Mouse (Mus musculus) kidney, adult 10 weeks (tissue): ENCODE results near the gene Abracl. TPM values are rescaled to one million over a fixed set of nuclear protein-coding genes. Genes with fewer than 3 reads are reported as not detected.

Source experiments
- polyA plus RNA-seq: library from polyadenylated mRNA; stranded (reverse); fragments of 350-450 nt; fragmentation: Illumina TruSeq; extraction: RNeasy Lipid Tissue Mini Kit (QIAGEN cat#74804); gene quantifications from one replicate; pipeline ENCODE4 v1.2.3, GENCODE M21; 2014; ENCODE audit warnings: low read depth, low replicate concordance

The Abracl gene
- 130 TPM for polyA plus RNA-seq

DNA sequence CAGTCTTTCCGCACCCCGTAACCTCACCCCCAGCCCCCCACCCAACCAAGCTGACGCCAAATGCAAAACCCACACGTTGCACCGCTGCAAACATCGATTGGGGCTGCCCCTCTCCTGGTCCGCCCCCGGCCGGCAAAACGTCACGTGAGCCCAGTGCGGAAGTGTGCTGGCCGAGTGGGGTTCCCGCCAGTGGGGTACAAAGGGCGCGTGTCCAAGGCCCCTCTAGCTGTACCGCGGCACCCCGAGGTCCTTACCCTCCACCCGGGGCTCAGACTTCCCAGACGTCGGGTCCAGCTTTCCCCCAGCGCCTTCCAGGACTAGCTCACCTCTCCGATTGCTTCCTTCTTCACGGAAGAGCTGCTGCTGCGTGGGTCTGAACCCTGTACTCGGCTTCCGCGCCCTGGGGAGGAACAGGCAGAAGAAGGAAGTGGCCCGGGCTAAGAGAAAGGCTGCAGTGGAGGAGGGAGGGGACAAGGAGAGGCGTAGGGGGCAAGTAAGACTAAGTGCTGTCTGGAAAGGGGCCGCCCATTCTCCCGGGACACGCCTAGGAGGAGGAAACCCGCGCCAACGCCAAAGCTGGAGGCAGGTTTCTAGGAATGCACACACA, at the start of gene Abracl:
Abracl (minus strand) TSS at position 548 of the 607 bp plus-strand sequence.

DNA sequence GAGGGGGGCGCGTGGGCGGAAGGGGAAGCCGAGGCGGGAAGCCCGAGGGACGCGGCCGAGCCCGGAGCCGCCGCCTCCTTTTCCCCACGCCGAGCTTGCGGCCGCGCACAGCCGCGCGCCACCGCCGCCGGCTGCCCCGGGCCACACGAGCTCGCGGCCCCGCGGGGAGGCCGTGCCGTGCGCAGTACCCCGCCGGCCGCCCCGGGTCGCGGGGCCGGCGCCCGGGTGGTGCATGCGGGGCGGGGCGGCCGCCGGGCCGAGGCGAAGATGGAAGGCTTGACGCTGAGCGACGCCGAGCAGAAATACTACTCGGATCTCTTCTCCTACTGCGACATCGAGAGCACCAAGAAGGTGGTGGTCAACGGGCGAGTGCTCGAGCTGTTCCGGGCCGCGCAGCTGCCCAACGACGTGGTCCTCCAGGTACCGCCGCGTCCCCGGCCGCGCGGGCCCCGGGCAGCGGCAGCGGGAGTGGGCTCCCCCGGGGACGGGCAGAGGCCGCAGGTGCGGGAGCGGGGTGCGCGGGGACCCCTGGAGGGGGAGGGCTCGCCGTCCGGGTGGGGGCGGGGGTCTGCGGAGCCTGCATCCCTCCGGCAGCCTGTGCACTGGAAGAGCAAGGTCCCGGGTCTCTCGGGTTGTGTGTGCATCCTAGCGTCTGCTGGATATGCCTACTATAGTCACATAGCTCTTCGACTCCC, 32.8 kb upstream of the Abracl start, which contains the start of gene Reps1:
Reps1 (plus strand) TSS at position 166 of the 695 bp plus-strand sequence.

Other genes with a start within 250 kb of the Abracl start
- gene Txlnb, start 227.1 kb downstream of the Abracl start, polyA plus RNA-seq, result 0.53 TPM
- gene Heca, start 75.2 kb downstream of the Abracl start, polyA plus RNA-seq, result 62.1 TPM
- gene Reps1, start 32.6 kb upstream of the Abracl start, polyA plus RNA-seq, result 33.8 TPM
- not detected for gene Ect2l, start 187.6 kb upstream of the Abracl start, polyA plus RNA-seq
- gene Ccdc28a, start 211.7 kb upstream of the Abracl start, polyA plus RNA-seq, result 9.0 TPM